Mouse (Mus musculus) 416B (cell line): Measurements from ENCODE around the gene Tbx1.
A peak's percentile ranks its signal among the peaks of the same experiment; 100 is the strongest.

Experiments
- DNase-seq: peaks from one replicate; pipeline ENCODE4 v3.0.0; 2011; ENCODE audit warnings: low read depth

Gene Tbx1

DNA sequence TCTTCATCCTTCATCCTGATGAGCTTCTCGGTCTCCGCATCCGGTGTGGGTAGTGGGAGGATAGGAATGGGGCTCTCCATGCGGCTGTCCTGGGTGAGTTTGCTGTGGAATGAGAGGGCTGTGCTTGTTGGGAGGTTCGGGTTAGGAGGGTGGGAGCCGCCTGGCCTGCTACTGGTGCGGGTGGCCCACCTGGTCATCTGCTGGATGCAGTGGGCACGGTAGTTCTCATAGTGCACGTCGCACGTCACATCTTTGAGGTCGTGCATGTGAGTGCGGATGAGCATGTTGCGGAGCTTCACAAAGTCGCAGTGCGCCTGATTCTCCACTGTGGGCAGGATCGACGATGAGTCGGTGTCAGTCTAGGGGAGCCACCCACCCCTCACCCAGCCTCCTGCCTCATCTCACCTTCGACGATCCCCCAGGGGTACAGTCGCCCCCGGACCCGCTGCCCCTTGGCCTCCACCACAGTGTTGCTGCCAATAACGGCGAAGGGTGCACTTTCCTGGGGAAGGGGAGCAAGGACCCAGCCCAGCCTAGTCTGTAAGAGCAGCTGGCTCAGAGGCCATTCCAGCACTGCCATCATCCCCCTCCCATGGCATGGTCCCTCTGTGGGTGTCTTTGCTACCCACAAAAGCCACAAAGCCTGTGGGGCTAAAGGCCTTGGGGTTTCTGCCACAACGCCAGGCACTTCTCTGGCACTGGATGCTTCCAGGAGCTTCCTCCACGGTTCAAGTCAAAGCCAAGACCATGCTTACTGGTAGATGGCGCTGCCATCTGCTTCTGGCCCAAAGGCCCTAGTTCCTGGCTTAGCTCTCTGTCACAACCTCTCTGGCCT, 32.7 kb upstream of the Tbx1 start:
- peak; percentile 12 for DNase-seq

- no peak for DNase-seq
Observed at GRCm38 (mm10) chr16:18622019-18622418, 31.5 kb upstream of the Tbx1 start, which contains the start of gene Gp1bb. Gene Gp1bb (minus strand): TSS chr16:18622403.

- no peak for DNase-seq
Observed at GRCm38 (mm10) chr16:18621362-18622001, 31.0 kb upstream of the Tbx1 start.

GRCm38 (mm10) chr16:18620601-18621361, 30.3 kb upstream of the Tbx1 start:
- DNase-seq = no peak

DNA sequence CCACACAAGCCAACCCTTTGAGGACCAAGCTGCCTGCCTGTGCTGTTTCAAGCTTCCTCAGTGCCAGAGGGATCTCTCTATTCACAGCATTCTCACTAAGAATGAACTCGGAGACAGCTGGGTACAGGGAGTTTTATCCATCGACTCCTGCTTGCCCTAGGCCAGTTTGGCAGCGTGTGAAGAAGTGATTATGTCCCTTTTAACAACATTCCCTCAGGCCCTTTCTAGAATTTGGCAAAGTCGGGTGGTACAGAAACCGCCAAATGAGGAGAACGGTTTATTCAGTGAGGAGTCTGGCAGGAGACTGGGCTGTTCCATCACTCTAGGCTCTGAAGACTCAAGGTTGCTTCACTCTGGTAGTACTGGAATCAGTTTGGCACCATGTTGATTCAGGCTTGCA, 29.7 kb upstream of the Tbx1 start:
- no peak for DNase-seq

DNA sequence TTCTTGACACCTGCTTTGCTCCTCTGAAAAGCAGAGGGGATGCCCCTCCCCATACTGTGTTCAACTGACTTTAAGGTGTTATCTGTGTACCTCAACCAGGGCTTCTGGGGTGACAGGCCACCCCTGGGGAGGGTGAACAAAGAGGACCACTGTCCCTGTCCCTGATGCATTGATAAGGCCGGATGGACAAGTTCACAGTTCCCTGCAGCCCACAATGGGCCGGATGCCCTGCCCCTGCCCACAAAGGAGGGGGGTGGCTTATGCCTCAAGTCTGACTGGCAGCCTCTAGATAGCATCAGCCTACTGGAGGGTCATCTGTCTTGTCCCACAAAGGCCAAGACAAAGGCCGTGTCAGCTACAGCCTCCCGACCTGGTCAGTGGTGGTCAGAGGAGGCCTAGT, 28.6 kb upstream of the Tbx1 start:
- peak; percentile 40 for DNase-seq

DNA sequence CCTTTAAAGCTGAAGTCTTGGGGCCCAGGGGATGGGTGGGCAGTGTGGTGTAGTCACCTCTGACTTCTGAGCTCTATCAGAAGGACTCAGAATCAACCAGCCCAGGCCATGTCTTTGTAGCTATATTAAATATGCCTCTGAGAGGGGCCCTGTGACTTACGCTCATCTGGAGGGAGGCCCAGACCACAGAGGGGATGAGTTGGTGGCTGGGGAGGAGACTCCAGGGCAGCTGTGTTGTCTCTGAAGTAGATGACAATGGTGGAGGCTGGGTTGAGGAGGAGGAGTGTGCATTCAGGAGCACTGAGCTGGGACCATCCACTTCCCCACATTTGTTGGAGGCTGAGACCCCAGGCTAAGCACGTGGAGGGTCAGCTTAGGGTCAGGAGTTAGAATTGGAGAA, 27.8 kb upstream of the Tbx1 start:
- DNase-seq = no peak

GRCm38 (mm10) chr16:18617370-18618065, 27.0 kb upstream of the Tbx1 start:
- peak; percentile 82 for DNase-seq

DNA sequence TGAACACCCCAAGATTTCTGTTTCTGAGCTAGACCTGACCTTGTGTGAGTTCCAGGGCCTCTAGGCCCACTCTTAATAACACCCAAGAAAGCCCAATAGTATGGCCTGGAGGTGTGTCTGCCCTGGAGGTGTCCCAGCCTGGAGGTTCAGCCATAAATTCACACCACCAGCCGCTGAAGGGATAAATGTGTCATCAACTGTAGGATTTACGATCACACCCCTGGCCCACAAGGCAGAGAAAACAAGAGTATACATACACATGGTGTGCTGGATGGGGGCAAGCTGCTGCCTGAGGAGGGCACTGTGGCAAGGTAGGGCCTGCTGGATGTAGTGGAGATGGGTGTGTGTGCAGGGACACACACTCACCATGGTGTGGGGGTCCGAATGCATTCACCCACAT, 22.8 kb upstream of the Tbx1 start:
- no peak for DNase-seq

DNA sequence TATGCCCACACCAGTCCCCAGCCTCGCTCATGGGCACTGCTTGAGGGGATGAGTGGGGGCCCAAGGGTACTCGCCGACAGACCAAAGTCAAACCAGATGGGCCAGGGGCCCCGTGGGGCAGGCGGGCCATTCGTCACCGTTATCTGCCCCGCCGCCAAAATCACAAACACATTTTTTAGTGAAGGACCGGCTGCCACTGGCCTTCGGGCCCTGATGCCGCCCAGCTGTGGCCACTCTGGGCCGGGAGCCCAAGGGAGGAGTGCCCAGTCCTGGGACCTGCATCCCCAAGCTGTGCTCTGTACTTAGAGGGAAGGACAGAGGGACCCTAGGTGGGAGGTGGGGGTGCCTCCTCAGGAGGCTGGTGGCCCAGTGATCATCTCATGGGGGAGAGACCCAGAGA, 21.3 kb upstream of the Tbx1 start:
- no peak for DNase-seq

DNA sequence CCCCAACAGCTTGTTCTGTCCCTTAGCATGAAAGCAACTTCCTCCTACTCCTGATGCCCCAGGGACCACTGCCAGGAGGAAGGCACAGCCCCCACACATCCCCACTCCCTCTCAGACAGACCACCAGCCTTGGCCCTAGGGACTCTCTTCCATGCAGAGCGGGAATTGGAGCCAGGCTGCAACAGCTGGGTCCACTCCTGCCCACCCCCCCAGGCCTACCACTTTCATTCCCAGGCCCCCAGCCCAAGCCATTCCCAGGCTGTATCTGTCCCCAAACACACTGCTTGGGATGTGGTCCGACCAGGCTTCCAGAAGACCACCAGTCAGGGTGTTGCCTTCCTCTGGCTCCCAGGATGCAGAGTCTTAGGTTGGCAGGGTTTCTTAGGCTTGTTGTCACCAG, 18.6 kb upstream of the Tbx1 start:
- no peak for DNase-seq

- DNase-seq = no peak
Observed at GRCm38 (mm10) chr16:18608226-18608625, 17.8 kb upstream of the Tbx1 start.

- no peak for DNase-seq
Observed at GRCm38 (mm10) chr16:18605705-18606104, 15.2 kb upstream of the Tbx1 start.

- no peak for DNase-seq
Observed at GRCm38 (mm10) chr16:18604267-18604701, 13.8 kb upstream of the Tbx1 start.

DNA sequence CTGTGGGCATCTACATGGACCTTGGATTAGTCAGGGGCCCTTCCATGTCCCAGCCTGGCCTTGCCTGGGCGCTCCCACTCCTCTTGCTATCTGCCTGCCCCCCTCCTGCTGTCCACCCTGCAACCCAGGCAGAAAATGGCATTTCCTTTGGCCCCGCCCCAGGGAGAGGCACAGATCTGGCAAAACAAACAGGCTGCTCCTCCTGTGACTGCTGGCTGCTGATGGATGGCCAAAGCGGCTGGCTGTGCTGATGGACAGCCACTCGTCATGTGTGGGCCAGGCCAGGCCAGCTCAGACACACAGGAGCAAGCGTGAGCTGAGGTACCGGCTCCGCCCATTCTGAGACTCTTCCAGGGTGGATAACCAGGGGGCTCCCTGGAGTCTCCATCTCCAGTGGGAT, 11.0 kb upstream of the Tbx1 start:
- DNase-seq = no peak

- no peak for DNase-seq
Observed at GRCm38 (mm10) chr16:18598006-18598405, 7.5 kb upstream of the Tbx1 start.

- no peak for DNase-seq
Observed at GRCm38 (mm10) chr16:18596255-18596654, 5.8 kb upstream of the Tbx1 start.

DNA sequence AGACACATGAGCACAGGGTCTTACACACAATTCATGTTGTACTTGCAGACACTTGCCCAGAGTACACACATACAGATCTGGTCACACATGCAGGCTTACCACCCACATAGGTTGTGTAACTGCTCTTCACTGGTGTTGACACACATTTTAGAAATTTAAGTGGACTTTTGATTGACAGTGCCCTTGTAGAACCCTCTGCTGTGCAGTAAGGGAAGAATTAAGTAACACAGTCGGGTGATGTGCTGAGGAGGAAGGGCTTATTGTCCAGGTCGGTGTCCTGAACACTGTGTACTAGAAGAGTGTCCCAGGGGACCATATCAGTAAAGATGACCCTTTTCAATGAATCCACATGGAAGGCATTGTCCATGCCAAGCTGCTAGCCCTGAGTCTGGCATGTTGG, 3.5 kb upstream of the Tbx1 start:
- DNase-seq = peak; percentile 12

- no peak for DNase-seq
Observed at GRCm38 (mm10) chr16:18591047-18592018, 862 bp upstream of the Tbx1 start.

DNA sequence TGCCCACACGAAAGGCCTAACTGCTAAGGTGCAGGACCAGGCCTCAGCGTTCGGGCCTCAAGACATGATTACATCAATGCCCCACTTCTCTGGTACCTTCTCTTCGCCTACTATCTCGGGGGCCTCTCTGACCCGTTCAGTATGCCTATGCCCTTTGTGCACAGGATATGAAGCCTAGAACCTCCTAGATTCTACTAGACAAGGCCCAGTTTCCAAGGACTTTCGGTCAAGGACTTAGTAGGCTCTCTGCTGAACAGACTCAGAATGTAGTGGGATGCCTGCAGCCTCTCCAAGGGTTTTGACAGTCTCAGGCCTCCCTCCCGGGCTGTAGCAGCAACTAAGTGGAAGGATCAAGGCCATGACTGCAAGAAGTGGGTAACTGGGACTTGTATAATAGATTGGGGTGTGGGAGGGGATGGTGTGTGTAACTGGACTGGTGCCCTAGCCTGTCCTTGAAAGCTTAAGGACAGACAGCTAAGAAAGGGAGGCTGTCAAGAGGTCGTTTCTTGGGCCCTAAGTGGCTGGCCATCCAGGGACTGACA, 1.3 kb downstream of the Tbx1 start:
- DNase-seq = no peak

GRCm38 (mm10) chr16:18588738-18589055, 1.8 kb downstream of the Tbx1 start:
- DNase-seq = no peak
